Mouse (Mus musculus) layer of hippocampus, adult 8-10 months (tissue): ENCODE results near the gene Rbm47. TPM values are rescaled to one million over a fixed set of nuclear protein-coding genes. Genes with fewer than 3 reads are reported as not detected.
"Not testable (repeated sequence)": the region's sequence is repeated elsewhere in the genome, so short reads cannot be mapped to it uniquely, and the experiment has no call there.

Experiments used
- DNase-seq, 2 experiments: peaks; one replicate each; pipeline ENCODE4 v3.0.0; 2022; ENCODE audit warnings: low spot score in 2 of 2
- total RNA-seq, 4 experiments: library from RNA; stranded (reverse); gene quantifications; 2 replicates each; pipeline ENCODE4 v1.2.4; 2022

Rbm47 gene
- total RNA-seq, 4 experiments from 2014 or later = 1.5 to 4.4 (median 2.6) TPM

DNA sequence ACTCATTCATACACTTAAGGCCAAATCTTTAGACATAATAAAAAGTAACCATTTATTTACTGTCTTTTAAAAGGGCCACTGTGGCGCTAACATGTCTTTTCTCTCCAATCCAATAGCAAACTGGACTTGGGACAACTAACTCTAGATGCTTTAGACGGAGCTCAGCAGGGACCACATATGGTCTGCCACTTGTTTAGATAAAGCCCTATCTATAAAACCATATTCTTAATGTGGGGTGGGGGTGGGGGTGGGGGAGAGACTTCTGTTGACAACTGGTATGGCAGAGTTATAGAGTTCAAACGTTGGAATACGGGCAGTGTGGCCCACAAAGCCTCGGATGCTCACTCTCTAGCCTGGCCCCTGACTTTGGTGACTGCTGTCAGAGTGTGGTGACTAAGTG lies 141.2 kb downstream of the Rbm47 start:
- no peak for DNase-seq

DNA sequence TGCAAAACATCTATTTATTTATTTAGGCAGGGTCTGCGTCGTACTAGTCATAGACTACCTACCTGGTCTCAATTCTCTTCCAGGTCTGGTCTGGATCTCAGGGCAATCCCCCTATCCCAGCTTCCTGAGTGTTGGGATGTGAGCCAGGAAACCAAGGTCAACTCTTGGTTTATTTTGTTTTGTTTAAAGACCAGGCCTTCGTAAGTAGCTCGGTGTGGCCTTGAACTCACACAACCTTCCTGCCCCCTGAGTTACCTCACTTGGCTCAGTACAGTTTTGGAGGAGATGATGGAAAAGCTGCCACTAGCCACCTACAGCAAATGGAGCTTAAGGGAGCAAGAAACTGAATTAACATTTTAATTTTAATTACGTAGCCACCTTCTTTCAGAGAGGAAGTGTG lies 144.7 kb downstream of the Rbm47 start:
- DNase-seq = no peak

GRCm38 (mm10) chr5:66027206-66027605 lies 145.7 kb downstream of the Rbm47 start:
- DNase-seq = no peak

DNA sequence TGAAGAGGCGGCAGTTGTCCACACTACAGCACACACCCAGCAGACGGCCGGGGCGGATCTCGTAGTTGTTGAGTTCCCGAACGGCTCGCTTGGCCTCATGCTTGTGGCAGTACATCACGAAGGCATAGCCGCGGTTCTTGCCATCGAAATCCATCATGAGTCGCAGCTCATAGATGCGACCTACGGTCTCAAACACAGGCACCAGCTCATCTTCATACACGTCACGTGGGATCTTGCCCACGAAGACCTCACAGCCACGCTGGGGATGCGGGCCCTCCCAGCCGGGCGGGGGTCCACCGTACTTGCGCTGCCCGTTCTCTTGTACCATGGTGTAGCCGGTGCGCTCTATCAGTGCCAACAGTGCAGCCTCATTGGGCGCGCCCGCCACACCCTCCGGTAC lies 146.1 kb downstream of the Rbm47 start:
- no peak for DNase-seq

DNA sequence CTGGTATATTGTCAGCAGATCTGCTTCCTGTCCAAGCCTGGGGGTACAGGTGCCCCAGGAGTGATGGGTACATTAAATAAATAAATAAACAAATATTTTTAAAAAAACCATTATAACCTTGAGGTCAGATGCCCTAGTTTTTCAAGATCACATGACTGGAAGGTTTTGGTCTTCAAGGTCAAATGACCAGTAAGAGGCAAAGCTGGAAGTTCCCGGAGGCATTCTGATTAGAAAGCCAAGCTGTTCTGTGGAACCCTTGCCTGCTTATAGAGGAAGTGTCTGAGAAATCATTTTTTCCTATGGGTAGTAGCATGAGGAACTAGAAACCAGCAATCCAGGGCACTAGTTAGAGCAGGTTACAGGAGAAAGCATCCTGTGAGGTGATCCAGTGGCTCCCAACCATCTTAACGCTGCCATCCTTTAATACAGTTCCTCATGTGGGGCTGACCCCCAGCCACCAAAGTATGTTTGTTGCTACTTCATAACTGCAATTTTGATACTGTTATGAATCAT lies 157.4 kb downstream of the Rbm47 start:
- DNase-seq = no peak

GRCm38 (mm10) chr5:66014437-66014836 lies 158.5 kb downstream of the Rbm47 start:
- no peak for DNase-seq

DNA sequence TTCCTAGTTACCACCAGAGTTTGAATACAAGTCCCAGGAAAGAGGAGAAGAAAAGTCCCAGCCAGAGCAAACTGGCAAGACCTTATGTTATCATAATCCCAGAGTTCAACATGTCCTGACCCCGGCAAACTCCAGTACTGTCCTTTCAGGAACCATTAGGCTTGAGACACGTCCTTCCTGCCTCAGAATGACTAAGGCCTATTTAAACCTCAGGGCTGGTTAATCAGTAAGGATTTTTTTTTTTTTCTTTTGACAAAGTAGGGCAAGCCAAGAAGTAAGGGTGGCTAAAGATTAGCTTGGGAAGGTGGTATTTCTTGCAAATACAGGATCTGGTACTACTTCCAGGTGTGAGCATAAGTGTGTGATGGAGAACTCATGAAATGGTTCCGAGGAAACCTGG lies 158.9 kb downstream of the Rbm47 start:
- DNase-seq = no peak

DNA sequence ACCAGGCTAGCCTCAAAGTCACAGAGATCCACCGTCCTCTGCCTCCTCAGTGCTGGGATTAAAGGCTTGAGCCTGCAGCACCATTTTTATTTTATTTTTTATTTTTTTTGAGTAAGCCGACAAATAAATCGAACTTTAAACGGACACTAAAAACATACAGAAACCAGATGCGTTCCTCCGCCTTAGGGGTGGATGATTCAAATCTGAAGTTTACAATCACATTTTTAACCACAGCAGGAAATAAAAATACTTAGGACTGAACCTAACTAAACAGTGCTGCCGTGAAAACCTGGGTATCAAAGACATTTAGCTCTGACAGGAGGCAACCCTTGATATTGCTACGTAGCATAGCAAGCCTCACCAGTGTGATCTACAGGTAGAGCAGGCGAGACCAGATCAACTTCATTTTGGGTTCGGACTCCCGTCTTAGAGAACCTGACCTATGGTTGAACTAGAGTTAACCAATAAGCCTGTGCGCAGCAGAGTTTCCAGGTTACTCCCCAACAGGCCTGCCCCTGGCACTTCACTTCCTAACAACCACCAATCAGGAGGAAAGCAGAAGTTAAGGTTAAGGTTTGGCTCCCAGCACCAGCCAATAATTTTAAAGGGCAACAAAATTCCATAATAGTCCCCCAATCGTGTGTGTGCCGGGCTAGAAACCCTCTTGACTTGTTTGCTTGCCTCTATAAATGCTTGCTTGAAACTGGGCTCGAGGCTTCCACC lies 164.5 kb downstream of the Rbm47 start:
- no peak for DNase-seq

- no peak for DNase-seq
Measured at GRCm38 (mm10) chr5:66005041-66005678, 167.8 kb downstream of the Rbm47 start.

DNA sequence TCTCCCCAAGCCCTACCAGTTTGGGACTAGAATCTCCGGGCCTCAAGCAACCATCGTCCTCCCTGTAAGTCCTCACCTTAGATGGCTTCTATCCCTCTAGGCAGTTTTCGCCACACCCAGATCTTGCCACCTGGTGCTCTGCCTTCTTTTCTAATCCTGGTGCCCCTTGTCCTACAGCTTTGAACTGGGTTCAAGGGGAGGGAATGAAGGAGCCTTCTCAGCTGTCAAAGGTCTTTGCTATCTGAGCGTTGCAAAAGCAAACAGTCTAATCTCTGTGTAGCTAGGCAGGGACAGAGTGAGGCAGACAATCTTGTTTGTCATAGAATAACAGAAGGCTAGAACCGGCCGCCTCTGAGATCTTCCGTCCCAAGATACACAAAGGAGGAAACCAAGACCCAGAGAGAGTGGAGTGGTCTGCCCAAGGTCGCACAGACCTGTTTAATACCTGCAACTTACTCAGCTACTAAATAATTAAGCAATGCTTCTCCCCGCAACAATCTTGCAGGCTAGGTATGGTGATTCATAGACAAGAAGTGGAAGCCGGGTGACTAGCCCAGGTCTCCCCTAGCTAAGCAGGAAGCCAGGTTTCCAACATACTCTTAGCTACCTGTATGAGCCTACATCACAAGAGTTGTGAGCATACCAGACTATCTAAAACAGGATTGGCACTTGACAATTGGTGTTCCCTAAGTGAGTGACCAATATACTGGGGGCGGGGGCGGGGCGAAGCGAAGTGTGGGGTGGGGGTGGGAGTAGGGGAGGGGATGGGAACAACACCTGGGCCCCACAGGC lies 168.6 kb downstream of the Rbm47 start, which contains the start of gene 9130230L23Rik:
TSS of gene 9130230L23Rik (minus strand) at position 152 of the 792 bp plus-strand sequence.
- DNase-seq = no peak

- DNase-seq = no peak
Measured at GRCm38 (mm10) chr5:66001232-66001631, 171.7 kb downstream of the Rbm47 start.

DNA sequence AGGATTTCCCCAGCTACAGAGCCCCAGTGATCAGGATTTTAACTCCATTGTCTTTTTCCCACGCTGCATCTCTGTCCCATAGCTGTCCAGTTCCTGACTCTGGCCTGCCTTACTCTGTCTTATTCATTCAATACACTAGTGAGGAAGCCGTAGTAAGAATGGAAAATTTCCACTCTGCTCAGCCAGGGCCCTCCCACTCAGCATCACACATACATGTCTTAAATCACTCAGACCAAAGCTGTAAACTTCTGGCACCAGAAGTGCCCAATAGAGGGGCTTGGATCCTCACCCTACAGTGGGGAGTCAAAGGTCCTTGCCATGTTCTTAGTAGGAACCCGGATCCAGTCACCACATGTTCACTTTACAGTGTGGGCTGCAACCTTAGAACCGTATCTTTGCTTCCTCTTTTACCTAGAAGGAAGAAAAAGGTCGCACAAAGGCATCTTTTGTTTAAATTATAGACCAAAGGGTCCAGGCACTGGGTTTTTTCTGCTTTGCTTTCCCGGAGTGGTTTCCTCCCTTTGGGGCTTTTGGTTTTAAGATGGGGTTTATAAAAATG lies 172.3 kb downstream of the Rbm47 start:
- no peak for DNase-seq

GRCm38 (mm10) chr5:66000074-66000473 lies 172.8 kb downstream of the Rbm47 start:
- DNase-seq = no peak

DNA sequence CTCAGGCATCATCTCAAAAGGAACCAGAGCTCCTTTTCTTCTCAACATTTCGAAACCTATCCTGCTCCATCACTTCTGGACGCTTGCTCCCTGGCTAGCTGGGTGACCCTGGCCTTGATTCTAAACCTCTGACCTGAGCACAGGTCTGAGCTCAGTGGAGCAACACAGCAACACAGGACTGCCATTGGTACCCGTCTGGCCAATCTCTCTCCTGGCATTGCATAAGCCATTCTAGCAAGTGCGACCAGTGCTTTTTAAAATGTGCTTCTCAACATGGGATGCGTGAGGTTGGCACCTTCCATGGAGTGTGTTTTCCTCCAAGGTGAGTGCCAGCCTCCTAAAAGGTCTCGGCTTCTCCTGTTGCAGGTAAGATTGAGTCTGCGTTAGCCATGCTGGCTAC lies 173.8 kb downstream of the Rbm47 start:
- DNase-seq = no peak

DNA sequence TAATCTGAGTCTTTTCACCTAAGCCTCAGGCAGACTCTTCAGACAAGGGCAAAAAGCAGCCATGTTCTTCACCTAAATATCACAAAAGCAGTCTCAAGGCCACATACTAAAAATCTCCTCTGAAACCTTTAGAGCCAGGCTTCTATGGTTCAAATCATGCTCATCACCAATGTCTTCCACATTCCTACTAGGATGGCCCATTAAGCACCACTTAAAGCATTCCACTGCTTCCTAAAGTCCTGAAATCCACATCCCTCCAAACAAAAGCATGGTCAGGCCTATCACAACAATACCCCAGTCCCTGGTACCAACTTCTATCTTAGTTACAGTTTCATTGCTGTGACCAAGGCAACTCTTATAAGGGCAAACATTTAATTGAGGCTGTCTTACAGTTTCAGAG lies 175.1 kb downstream of the Rbm47 start:
- no peak for DNase-seq

DNA sequence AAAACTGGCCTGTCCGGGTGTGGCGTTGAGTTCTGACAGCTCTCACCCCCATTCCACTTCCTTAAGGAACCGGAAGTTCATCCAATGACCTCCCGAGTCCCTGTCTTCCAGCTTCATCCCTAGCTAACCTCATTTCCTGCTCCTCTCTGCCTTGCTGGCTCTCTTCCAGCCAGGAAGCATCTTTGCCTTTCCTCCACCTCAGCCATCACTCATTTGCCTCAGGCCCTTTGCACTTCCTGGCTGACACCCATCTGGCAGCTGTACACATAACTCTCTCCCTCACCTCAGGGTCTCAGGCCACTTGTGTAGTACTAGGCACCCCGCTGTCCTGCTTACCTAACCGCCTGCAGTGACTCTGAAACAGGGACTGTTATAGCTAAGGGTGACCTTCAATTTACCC lies 178.3 kb downstream of the Rbm47 start:
- DNase-seq = no peak

- no peak for DNase-seq
Measured at GRCm38 (mm10) chr5:65991191-65991590, 181.7 kb downstream of the Rbm47 start.

- DNase-seq = not testable (repeated sequence)
Measured at GRCm38 (mm10) chr5:65987004-65987403, 185.9 kb downstream of the Rbm47 start.

- no peak for DNase-seq
Measured at GRCm38 (mm10) chr5:65986426-65986825, 186.5 kb downstream of the Rbm47 start.

- no peak for DNase-seq
Measured at GRCm38 (mm10) chr5:65975731-65976130, 197.2 kb downstream of the Rbm47 start.

DNA sequence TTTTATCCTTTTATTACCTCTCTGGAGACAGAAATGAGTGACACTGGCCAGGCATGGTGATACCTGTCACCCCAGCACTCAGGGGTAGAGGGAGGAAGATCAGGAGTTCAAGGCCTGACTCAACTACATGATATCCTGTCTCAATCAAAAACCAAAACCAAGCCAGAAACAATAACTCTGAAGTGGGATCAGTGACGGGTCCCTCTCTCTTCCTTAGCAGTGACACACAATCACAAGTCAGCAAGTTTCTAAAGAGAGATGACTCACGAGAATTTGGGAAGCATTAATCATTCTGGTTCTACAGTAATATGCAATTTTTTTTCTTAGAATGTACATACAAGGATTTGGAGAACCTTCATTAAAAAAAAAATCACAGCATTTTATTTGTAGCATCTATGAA lies 199.7 kb downstream of the Rbm47 start:
- no peak for DNase-seq

- no peak for DNase-seq
Measured at GRCm38 (mm10) chr5:65968004-65968403, 204.9 kb downstream of the Rbm47 start.
